Mouse (Mus musculus): ENCODE results near the gene Matn3. TPM values are rescaled to one million over a fixed set of nuclear protein-coding genes. Genes with fewer than 3 reads are reported as not detected.

The Matn3 gene
- polyA plus RNA-seq, 1 experiment from 2014 or later: 0.57 TPM

DNA sequence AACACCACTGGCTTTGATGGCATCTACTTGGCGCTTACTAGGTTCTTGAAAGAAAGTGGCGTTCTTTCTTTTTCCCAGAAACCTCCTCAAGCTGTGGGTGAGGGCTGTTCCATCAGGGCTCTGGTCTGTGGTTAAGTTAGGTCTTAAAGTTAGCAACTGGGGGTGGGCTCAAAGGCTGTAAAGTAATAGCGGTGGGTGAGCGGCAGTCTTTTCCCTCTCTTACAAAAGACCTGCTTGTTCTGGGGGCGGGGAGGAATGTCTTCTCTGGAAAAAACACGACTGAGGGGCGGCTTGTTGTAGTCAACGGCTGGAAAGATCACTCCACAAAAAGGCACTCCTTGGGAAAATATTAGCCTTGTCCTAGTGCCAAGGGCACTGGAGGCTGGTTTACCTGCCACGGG, 6.4 kb downstream of the Matn3 start:
- Histone ChIP-seq H3K27me3 (ENCODE audit: insufficient read depth, low read length) (peaks cover 3% of the 10 kb centered on the region; the same call in 1 of the 2 replicates), H3K9ac (replicated peaks; ENCODE audit: low read length) (no peak overlapping the region), H3K4me1 (ENCODE audit: insufficient read depth, low read length) (no peaks in the 10 kb centered on the region), H3K27ac (ENCODE audit: low read length) (no peak overlapping the region), H3K4me2 (replicated peaks; ENCODE audit: low read depth, low read length) (no peak overlapping the region), H3K4me3 (ENCODE audit: low read length) (no peak overlapping the region), H3K9me3 (ENCODE audit: low read length) (no peaks in the 10 kb centered on the region), H3K36me3 (ENCODE audit: insufficient read depth, low read length) (no peaks in the 10 kb centered on the region)
- ATAC-seq (ENCODE audit: low FRiP score, low TSS enrichment): no peak
- WGBS: 39% methylated on average over 9 of the region's 9 CpGs

DNA sequence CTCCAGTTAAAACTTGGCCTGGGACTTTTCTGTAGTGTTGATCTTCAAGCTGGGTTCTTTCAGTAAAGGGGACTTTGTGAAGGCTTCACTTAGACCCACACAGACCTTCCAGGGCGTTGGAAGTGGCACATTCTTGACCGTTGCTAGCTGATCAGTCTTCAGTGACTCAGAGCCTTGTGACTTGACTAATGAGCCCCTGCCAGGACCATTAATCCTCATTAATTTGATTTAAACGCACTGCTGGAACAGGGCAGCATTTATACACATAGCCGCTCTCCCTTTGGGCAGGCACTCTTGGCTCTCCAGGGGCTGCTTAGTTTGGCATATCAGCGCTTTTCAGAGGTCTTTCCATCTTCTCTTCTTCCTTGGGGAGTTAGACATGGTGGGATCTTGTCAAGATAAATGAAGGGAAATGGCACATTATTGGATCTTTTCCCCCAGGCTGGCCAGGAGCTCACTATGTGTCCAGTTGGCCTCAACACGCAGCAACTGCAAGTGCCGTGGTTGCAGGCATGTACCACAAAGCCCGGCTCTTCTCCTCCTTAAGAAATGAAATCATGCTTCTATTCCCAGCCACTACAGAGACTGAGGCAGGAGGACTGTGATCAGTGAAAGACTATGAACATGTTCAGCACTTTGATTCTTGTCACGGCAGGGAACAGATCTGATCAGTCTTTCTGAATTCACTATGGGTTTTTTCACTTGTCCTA, 14.0 kb downstream of the Matn3 start:
- no peak overlapping the region for H3K27ac ChIP-seq (ENCODE audit: low read length)
- peaks cover 8% of the 10 kb centered on the region for H3K4me1 ChIP-seq (ENCODE audit: insufficient read depth, low read length)
- no peaks in the 10 kb centered on the region for H3K36me3 ChIP-seq (ENCODE audit: insufficient read depth, low read length)
- H3K4me3 ChIP-seq (ENCODE audit: low read length): no peak overlapping the region
- H3K4me2 ChIP-seq (replicated peaks; ENCODE audit: low read depth, low read length): no peak overlapping the region
- WGBS: 37% methylated on average over 9 of the region's 9 CpGs
- ATAC-seq (ENCODE audit: low FRiP score, low TSS enrichment): peak; percentile 63; the same call in 1 of the 2 replicates
- no peaks in the 10 kb centered on the region for H3K9me3 ChIP-seq (ENCODE audit: low read length)
- no peak overlapping the region for H3K9ac ChIP-seq (replicated peaks; ENCODE audit: low read length)
- no peaks in the 10 kb centered on the region for H3K27me3 ChIP-seq (ENCODE audit: insufficient read depth, low read length)

DNA sequence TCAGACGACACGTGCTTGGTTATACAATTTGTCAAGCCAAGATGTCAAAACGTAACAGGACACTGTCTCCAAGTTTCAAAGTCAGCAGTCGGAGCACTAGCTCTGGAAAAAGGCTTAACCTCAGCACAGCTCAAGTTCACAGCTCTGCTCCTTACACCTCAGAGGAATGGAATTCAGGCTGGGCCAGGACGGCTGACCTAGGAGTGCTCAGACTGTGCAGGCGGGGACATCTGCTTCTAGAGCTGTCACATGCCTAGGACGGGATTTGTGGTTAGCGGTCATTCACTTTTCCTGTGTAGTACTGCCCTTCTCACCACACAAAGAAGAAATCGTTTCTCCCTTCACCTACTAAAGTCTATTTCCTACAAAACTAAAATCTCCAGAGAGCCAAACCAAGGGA, 22.1 kb downstream of the Matn3 start:
- WGBS: 7% methylated on average over 9 of the region's 9 CpGs
- peaks cover 12% of the 10 kb centered on the region; the same call in 1 of the 2 replicates for H3K4me1 ChIP-seq (ENCODE audit: insufficient read depth, low read length)
- no peaks in the 10 kb centered on the region for H3K9me3 ChIP-seq (ENCODE audit: low read length)
- H3K9ac ChIP-seq (replicated peaks; ENCODE audit: low read length): no peak overlapping the region
- no peaks in the 10 kb centered on the region for H3K27me3 ChIP-seq (ENCODE audit: insufficient read depth, low read length)
- no peak overlapping the region for H3K4me3 ChIP-seq (ENCODE audit: low read length)
- peak; percentile 91 for ATAC-seq (ENCODE audit: low FRiP score, low TSS enrichment)
- no peak overlapping the region for H3K4me2 ChIP-seq (replicated peaks; ENCODE audit: low read depth, low read length)
- H3K36me3 ChIP-seq (ENCODE audit: insufficient read depth, low read length): no peaks in the 10 kb centered on the region
- no peak overlapping the region for H3K27ac ChIP-seq (ENCODE audit: low read length)

DNA sequence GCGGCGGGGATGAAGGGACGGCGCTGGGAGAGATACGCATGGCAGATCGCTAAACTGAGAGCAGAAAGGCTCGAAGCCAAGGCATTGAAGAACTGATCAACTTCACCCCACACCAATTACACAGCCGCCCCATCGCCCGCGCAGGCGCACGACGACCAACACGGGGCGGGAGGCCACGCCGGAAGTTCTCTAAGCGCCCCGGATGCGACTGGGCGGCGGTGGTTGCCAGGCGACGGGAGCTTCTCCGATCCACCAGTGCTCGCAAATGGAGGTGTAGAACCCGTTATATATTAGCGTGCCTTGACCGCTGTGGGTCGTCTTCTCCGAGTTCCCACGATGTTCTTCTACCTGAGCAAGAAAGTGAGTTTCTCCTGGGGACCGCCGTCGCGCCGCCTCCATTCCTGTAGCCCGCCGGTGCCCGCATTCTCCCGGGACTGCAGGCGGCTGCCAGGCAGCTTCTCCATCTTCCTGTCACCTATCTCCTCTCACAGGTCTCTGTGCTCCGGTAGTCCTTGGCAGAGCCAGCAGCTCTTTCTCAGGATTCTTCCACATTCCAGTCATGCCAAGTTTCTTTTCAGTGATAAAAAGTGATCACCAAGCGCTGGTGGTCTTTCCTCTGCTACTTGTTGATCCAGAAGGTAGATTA, 26.2 kb downstream of the Matn3 start, which contains the start of gene Wdr35:
Gene Wdr35, plus strand, starts transcription at position 73 of the 646 bp plus-strand sequence.
- H3K9me3 ChIP-seq (ENCODE audit: low read length): 0 out of 2 replicates have a peak, but pooled peaks cover 2% of the 10 kb centered on the region
- H3K4me2 ChIP-seq (replicated peaks; ENCODE audit: low read depth, low read length): peak within 1 kb of the TSS; percentile 64
- H3K27me3 ChIP-seq (ENCODE audit: insufficient read depth, low read length): no peaks in the 10 kb centered on the region
- H3K9ac ChIP-seq (replicated peaks; ENCODE audit: low read length): peak within 1 kb of the TSS; percentile 70
- H3K4me3 ChIP-seq (ENCODE audit: low read length): peak within 1 kb of the TSS; percentile 77
- peaks cover 7% of the 10 kb centered on the region; the same call in 1 of the 2 replicates for H3K36me3 ChIP-seq (ENCODE audit: insufficient read depth, low read length)
- no peak within 1 kb of the TSS for H3K27ac ChIP-seq (ENCODE audit: low read length)
- ATAC-seq (ENCODE audit: low FRiP score, low TSS enrichment): peak; percentile 89
- peaks cover 12% of the 10 kb centered on the region; the same call in 1 of the 2 replicates for H3K4me1 ChIP-seq (ENCODE audit: insufficient read depth, low read length)
- WGBS: under 1% methylated on average over 45 of the region's 45 CpGs

- 100% methylated on average over 3 of the region's 3 CpGs for WGBS
- no peaks in the 10 kb centered on the region for H3K27me3 ChIP-seq (ENCODE audit: insufficient read depth, low read length)
- H3K4me3 ChIP-seq (ENCODE audit: low read length): no peak overlapping the region
Measured at GRCm38 (mm10) chr12:8975076-8975475, 27.3 kb downstream of the Matn3 start.

DNA sequence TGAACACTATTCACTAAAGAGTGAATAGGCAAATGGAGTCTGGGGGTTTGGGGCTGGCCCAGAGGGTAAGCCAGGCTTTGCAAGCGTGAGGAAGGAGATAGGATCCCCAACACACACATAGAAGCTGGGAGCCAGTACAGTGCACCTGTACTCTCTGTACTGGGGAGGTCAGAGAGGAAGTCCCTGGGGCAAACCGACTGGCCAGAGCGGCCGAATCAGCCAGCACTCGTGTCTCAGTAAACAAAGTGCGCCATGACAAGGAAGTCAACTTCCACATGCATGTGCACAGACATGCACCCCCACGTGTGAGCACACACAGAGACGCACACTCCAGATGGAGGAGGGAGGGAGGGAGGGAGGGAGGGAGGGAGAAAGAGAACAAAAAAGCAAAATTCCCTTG, 45.5 kb downstream of the Matn3 start:
- no peaks in the 10 kb centered on the region for H3K36me3 ChIP-seq (ENCODE audit: insufficient read depth, low read length)
- 81% methylated on average over 8 of the region's 8 CpGs for WGBS
- no peak for ATAC-seq (ENCODE audit: low FRiP score, low TSS enrichment)

More at GRCm38 (mm10) chr12:8975076-8975475, 27.3 kb downstream of the Matn3 start:
- Histone ChIP-seq H3K4me1 (ENCODE audit: insufficient read depth, low read length) (peaks cover 5% of the 10 kb centered on the region; the same call in 1 of the 2 replicates), H3K4me2 (replicated peaks; ENCODE audit: low read depth, low read length) (no peak overlapping the region), H3K9me3 (ENCODE audit: low read length) (0 out of 2 replicates have a peak, but pooled peaks cover 2% of the 10 kb centered on the region), H3K9ac (replicated peaks; ENCODE audit: low read length) (no peak overlapping the region), H3K27ac (ENCODE audit: low read length) (no peak overlapping the region), H3K36me3 (ENCODE audit: insufficient read depth, low read length) (peaks cover 8% of the 10 kb centered on the region; the same call in 1 of the 2 replicates)
- no peak for ATAC-seq (ENCODE audit: low FRiP score, low TSS enrichment)

GRCm38 (mm10) chr12:8998318-8998717, 50.6 kb downstream of the Matn3 start:
- H3K36me3 ChIP-seq (ENCODE audit: insufficient read depth, low read length): peaks cover 5% of the 10 kb centered on the region; the same call in 1 of the 2 replicates
- peaks cover 5% of the 10 kb centered on the region; the same call in 1 of the 2 replicates for H3K9me3 ChIP-seq (ENCODE audit: low read length)
- no peak overlapping the region for H3K4me3 ChIP-seq (ENCODE audit: low read length)
- no peak for ATAC-seq (ENCODE audit: low FRiP score, low TSS enrichment)
- H3K27me3 ChIP-seq (ENCODE audit: insufficient read depth, low read length): no peaks in the 10 kb centered on the region
- no peak overlapping the region for H3K4me2 ChIP-seq (replicated peaks; ENCODE audit: low read depth, low read length)
- H3K9ac ChIP-seq (replicated peaks; ENCODE audit: low read length): no peak overlapping the region
- 89% methylated on average over 4 of the region's 4 CpGs for WGBS
- H3K4me1 ChIP-seq (ENCODE audit: insufficient read depth, low read length): no peaks in the 10 kb centered on the region
- H3K27ac ChIP-seq (ENCODE audit: low read length): no peak overlapping the region

More for the DNA sequence above, 45.5 kb downstream of the Matn3 start:
- no peak overlapping the region for H3K27ac ChIP-seq (ENCODE audit: low read length)
- H3K4me1 ChIP-seq (ENCODE audit: insufficient read depth, low read length): no peaks in the 10 kb centered on the region
- no peaks in the 10 kb centered on the region for H3K9me3 ChIP-seq (ENCODE audit: low read length)
- H3K4me3 ChIP-seq (ENCODE audit: low read length): no peak overlapping the region
- H3K27me3 ChIP-seq (ENCODE audit: insufficient read depth, low read length): no peaks in the 10 kb centered on the region
- H3K4me2 ChIP-seq (replicated peaks; ENCODE audit: low read depth, low read length): no peak overlapping the region
- H3K9ac ChIP-seq (replicated peaks; ENCODE audit: low read length): no peak overlapping the region

DNA sequence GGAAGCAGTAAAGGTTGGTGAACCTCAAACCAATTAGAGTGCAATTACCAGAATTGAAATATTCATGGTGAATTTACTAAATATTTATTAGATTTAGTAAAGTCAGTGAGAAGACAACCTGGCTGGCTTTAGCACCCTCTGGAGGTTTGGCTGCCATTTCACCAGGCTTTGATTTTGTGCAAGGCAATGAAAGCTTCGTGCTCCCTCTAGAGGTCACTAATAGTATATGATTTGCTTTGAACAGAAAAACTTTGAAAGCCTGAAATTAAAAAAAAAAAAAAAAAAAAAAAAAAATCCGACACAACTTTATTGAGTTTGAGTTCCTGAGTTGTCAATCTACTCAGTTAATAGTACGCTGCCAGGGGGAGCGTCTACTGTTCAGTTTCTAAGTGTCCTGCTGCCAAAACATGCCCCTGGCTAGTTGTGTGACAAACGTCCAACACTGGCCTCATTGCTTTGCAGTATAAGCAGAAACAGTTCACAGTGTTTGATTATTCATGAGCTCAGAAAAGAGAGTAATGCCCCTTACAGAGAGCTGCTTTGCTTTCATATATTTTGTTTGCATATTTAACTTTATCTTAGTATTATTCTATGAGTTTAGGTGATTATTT, 54.4 kb downstream of the Matn3 start:
- WGBS: 9% methylated on average over 5 of the region's 5 CpGs
- no peak overlapping the region for H3K9ac ChIP-seq (replicated peaks; ENCODE audit: low read length)
- H3K9me3 ChIP-seq (ENCODE audit: low read length): peaks cover 5% of the 10 kb centered on the region; the same call in 1 of the 2 replicates
- no peak overlapping the region for H3K27ac ChIP-seq (ENCODE audit: low read length)
- peaks cover 5% of the 10 kb centered on the region; the same call in 1 of the 2 replicates for H3K36me3 ChIP-seq (ENCODE audit: insufficient read depth, low read length)
- ATAC-seq (ENCODE audit: low FRiP score, low TSS enrichment): no peak
- no peaks in the 10 kb centered on the region for H3K4me1 ChIP-seq (ENCODE audit: insufficient read depth, low read length)
- H3K4me3 ChIP-seq (ENCODE audit: low read length): no peak overlapping the region
- H3K27me3 ChIP-seq (ENCODE audit: insufficient read depth, low read length): no peaks in the 10 kb centered on the region
- H3K4me2 ChIP-seq (replicated peaks; ENCODE audit: low read depth, low read length): no peak overlapping the region

- WGBS: 77% methylated on average over 4 of the region's 4 CpGs
Measured at GRCm38 (mm10) chr12:9007146-9007545, 59.4 kb downstream of the Matn3 start.

More at GRCm38 (mm10) chr12:9007146-9007545, 59.4 kb downstream of the Matn3 start:
- H3K27ac ChIP-seq (ENCODE audit: low read length): no peak overlapping the region
- no peak for ATAC-seq (ENCODE audit: low FRiP score, low TSS enrichment)
- H3K36me3 ChIP-seq (ENCODE audit: insufficient read depth, low read length): no peaks in the 10 kb centered on the region
- no peaks in the 10 kb centered on the region for H3K4me1 ChIP-seq (ENCODE audit: insufficient read depth, low read length)
- no peak overlapping the region for H3K4me3 ChIP-seq (ENCODE audit: low read length)
- H3K9me3 ChIP-seq (ENCODE audit: low read length): no peaks in the 10 kb centered on the region
- no peak overlapping the region for H3K9ac ChIP-seq (replicated peaks; ENCODE audit: low read length)
- H3K4me2 ChIP-seq (replicated peaks; ENCODE audit: low read depth, low read length): no peak overlapping the region
- no peaks in the 10 kb centered on the region for H3K27me3 ChIP-seq (ENCODE audit: insufficient read depth, low read length)
